Mouse (Mus musculus): Measurements from ENCODE around the gene Ttc17.
"Not testable (repeated sequence)": the region's sequence is repeated elsewhere in the genome, so short reads cannot be mapped to it uniquely, and the experiment has no call there.

Ttc17 gene

DNA sequence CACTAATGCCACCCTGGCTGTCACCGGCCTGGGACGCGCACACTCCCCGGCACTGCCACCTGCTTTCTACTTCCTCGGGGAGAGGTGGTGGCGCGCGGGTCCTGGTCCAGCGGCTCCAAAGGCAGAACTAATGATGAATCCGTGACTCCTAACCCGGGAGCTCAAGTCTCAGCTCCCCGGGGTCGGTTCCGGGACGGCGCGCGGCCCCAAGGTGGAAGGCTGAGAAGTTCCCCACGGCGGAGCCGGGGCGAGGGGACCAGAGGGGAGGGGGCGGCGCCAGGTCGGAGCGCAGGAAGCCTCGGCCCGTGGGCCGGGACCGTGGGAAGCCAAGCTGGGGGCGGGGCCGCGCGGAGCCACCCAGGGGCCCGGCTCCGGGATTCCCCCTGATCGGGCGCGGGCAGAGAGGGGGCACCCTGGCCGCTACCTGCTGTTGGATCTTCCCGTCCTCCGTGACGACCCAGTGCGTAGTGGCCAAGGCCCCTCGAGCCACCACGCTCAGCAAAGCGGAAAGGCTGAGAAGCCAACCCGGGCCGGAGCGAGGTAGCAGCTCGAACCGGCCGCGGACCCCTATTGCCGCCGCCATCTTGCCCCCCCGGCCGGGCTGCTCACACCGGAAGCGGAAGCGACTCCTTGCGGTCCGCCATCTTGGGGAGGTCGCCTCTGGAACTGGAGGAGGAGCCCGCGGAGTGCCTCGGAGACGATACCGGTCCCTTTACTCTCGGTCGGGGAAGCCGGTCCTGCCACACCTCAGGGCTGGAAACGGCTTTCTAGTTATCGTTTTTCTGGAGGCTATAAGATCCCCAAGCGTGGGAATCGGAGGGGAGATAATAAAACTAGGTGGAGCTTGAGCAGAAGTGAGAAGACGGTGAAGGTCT lies at the start of gene Ttc17:
Gene Ttc17 (minus strand): TSS at position 607 of the 875 bp plus-strand sequence.
- ATAC-seq (ENCODE audit: low TSS enrichment) = peak; percentile 94

DNA sequence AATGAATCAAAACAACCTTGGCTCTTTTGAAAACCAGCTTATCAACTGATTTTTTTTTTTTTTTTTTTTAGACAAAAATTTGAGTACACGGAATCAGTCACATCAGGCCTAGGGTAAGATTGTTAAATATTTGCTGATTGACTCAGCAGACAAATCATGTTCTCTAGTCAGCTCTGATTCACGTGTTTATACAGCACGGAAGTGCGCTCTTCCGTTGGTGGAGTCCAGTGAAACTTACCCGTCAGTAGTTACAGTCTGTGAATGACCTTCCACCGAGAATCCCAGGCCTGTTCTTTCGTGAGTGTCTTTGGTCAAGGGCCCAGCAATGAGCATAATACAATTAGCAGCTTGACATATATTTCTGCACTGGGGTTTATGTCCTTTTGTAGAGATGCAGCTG lies 43.2 kb upstream of the Ttc17 start:
- ATAC-seq (ENCODE audit: low TSS enrichment) = no peak

DNA sequence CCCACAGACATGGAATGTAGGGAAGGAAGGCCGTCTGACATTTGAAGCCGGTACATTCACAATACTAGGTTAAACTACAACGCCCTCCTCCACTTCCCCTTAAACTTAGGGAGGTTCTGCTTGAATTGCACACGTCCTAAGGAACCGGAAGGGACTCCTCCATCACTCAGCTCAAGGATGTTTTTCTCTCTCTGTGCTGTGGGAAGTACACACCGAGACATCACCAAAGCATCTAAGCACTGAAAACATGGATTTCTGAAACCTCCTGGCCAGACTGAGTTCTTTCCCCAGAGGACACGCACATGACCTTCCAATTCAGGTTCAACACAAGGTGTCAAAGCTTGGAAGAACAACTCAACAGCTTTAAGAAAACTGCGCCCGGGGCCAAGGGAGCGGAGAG lies 30.5 kb upstream of the Ttc17 start:
- no peak for ATAC-seq (ENCODE audit: low TSS enrichment)

DNA sequence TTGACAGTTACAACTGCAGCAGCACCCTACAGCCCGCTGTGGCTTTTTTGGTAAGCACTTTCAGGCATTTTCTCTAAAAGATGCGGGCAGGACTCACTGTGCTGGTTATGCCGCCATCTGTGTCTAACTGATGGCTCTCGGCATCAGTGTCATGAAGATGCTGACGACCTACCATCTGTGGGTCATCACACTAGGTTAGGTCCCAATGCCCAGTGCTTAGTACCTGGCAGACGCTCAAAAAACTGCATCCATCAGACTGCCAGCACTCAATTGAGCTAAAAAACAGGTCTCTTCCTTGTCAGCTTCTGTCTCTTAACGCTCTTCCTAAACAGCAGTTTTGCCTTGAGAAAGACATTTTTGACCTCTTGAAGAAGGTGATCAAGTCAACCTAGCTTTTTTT lies 29.0 kb upstream of the Ttc17 start:
- ATAC-seq (ENCODE audit: low TSS enrichment) = no peak

DNA sequence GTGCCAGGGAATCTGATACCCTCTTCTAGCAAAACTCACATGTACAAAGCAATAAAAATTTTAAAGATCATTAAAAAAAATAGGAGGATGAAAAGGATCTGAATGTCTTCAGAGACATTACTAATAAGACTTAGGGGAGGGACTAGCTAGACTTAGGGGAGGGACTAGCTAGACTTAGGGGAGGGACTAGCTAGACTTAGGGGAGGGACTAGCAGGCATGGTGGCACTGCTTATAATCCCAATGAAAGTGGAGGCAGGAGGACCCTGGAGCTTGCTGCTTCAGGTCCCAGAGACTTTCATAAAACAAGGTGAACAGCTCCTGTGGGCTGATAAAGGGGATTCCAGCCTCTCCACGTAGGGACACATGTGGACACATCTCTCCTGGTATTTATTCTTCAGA lies 28.3 kb upstream of the Ttc17 start:
- ATAC-seq (ENCODE audit: low TSS enrichment) = no peak

DNA sequence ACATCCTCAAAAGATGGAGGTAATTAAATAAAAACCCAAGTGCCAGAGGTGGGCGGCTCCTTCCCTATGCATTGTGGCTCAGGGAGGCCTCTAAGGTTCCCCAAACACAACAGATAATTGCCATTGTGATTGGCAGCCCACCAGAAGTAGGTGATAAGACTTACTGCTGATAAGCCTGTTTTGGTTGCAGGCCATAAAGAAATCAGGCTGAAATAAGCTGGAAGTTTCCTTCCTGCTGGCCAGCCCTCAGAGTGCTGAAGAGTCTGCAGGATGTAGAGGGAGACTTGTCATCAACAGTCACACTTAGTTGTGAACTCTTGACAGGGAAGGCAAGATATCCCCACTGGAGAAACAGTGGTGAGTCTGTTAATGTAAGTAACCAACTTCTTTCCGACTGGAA lies 25.7 kb upstream of the Ttc17 start:
- ATAC-seq (ENCODE audit: low TSS enrichment) = no peak

DNA sequence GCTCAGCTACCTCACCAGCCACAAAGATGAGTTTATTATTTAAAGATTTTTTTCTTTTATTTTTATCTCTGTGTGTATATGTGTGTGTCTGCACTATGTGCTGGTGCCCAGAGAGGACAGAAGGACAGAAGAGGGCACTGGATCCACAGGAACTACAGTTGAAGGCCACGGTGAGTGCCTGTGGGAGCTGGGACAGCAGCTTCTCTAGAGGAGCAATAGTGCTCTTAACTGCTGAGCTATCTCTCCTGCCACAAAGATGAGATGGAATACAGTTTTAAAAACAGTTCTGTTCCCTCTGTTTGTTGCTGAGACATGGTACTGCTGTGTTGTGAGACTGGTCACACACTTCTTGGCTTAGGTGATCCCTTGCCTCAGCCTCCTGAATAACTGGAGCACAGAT lies 22.0 kb upstream of the Ttc17 start:
- ATAC-seq (ENCODE audit: low TSS enrichment) = no peak

DNA sequence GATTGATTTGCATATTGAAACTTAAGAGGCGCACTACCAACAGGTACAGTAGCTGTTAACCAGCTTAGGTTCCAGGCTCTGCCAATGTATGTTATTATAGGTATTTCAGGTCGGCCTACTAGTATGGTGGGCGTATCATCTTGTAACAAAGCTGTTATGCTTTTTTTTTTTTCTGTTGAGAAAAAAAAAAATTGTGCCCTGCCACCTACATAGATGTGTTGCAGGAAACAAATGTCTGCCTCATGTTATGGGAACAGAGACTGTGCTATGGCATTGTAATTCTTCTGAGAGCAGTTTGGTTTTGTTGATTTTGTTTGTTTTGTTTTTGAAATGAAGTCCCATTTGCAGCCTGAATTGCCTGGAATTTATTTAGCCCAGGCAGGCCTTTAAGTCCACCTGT lies 952 bp upstream of the Ttc17 start:
- no peak for ATAC-seq (ENCODE audit: low TSS enrichment)

DNA sequence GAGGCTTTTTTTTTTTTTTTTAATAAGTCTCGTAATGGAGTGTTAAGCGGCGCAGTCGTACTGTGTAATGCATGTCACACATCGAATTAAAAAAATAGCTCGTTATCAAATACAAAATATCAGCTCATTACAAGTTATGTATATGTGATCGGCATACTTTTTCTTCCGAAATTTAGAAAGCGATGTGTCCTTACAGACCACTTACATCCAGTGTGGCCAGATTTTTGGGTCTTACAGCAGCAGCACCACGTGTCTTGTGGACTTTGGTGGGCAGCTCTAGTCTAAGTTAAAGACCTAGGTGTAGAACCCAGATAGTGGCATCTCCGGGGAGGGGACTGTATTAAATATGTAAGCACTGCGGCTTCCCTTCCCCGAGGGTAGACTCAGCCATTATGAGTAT lies 532 bp upstream of the Ttc17 start:
- no peak for ATAC-seq (ENCODE audit: low TSS enrichment)

DNA sequence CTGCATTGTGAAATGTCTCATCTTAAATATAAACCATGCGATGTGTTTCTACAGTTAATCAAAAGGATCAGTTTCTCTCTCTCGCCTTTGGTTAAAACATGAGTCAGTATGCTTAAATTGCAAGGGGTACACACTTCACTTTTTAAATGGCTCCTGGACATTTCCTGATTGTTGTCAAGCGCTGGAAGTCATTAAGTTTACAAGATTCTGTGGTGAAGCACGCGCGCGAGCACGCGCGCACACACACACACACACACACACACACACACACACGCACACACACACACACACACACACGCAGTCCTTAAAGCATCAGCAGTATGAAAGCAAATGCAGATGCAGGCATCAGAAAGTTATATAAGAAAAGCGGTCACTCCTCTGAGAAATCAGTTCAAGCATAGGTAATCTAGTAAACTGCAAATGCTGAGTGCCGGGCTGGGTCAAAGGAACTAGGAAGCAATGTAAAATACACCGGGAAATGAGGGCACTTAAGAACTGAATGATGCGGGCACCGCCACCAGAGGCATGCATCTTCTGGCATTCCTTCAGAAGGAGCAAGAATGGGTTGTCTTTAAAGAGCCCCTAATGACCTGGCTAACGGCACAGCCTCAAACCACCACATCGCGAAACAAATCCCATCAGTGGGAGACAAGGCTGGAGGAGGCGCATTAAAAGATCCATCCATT lies 949 bp downstream of the Ttc17 start:
- ATAC-seq (ENCODE audit: low TSS enrichment) = peak; percentile 51

DNA sequence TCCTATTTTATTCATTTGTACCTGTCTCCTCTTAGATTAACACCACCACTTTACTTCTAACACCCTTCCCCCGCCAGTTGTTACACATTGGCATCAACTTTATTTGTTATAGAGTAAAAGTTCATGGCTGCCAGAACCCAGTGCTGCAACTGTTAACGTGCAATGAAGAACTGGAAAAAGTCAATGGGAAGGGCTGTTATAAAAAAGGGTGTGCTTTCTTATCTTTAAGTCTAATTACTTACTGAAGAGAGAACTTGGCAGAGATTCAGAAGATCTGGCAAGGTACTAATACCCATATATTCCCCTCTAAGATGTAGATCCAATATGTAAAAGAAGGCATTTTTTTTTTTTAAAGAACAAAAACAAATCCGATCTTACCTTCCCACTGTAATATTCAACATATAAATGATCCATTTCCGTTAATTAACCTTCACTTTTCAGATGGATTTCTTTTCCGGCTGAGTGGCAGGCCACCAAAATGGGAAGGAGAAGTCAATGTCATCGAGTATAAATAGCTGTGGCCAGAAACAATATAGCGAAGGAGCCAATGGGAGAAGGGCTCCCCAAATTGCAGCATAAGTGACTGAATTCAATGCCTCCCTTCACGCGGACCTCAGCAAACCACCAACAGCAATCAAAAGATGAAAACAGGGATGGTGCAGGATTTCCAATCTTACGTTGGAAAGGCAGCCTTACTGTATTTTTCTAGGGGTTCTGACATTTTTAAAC lies 1.8 kb downstream of the Ttc17 start:
- no peak for ATAC-seq (ENCODE audit: low TSS enrichment)

DNA sequence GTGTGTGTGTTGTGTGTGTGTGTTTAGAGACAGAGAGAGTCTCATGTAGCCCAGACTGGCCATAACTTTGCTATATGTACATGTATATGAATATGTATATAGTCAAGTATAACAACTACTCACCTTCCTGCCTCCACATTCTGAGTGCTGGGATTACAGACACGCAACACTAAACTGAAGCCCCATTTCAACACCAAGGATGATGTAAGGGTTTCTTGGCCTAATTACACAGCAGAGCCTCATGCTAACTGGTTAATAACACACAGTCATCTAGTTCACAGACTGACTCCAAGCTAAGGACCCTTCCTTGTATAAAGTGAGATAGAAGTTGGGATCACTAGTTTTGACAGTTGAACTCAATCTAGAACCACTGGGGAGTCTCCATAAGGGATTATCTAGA lies 3.9 kb downstream of the Ttc17 start:
- ATAC-seq (ENCODE audit: low TSS enrichment) = no peak

DNA sequence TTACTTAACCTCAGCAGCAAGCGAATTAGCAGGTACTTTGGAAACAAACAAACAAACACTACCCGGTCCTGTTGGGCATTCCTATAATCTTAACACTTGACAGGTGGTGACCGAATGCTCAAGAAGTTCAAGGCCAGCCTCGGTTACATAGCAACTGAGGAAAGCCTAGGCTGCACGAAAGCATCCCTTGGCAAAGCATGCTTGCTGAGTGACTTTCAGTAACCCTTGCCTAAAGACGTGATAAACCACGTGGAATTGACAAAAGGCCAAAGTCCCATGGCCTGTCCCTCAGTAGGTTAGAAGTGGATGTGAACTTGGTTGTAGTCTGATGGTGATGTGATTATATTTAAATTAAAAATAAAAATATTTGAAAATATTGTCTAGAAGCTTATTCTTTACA lies 4.4 kb downstream of the Ttc17 start:
- no peak for ATAC-seq (ENCODE audit: low TSS enrichment)

DNA sequence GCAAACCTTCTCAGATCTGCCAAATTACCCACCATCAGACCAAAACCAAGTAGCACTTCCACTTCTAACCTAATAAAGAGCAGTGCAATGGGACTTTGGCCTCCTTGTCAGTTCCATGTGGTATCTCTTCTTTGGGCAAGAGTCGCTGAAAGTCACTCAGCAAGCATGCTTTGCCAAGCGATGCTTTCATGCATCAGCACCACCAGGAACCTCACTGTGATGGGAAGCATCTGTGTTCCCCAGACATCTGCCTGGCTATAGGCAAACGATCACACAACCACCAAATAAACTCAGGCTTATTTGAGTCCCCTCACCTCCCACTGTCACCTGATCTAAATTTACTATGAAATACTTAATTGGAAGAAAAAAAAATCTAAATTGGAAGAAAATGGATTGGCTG lies 5.5 kb downstream of the Ttc17 start:
- no peak for ATAC-seq (ENCODE audit: low TSS enrichment)

DNA sequence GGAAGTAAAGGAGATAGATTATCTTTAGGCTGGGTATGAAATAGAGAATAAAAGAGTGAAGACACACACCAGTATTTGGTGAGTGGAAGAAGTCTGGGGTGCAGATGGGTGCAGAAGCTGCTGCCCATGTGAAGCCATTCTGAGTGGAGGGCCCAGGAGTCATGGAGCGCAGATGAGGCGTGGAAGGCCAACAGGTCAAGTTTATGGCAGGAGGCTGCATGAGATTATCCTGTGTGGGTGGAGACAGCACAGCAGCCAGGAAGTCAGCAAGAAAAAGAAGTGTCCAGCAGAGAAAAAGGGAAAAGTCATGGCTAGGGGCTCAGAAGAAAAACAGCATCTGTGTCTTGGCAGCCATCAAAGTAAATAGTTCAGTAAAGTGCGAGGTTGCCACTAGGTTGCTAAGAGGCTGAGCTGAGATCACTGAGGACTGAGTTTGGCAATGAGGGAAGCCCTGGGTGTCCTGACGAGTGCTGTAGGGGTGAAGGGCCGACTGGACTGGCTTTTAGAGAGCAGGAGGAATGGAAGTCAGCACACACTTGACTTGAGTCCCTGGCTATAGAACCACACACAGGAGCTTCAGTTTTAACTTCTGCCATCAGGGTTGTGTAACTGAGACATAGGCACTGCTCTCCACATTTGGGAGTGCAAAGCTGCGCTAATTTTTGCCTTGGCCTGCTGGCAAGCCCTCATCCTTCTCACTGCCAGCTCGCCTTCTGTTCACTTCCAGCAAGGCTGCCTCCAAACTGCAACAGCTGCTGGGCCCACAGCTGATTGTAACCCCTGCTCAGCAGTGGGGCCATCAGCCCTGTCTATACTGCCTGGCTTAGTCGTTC lies 8.1 kb downstream of the Ttc17 start:
- ATAC-seq (ENCODE audit: low TSS enrichment) = peak; percentile 92

DNA sequence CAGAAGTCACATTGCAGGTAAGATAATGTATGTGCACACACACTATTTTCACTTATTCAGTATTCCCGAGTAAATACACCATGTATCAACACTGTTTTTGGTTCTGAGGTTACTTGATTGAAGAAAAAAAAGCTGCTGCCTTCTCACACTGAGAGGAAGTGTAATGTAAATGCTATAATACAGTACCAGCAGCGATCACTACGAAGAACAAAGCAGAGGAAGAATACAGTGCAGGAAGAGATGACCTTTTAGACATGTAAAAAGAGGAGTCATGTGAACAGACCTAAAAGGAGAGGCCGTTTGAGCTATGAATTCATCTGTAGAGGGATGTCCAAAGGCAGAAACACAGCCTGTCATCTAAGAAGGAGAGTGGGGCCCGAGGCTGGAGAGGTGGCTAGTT lies 9.0 kb downstream of the Ttc17 start:
- ATAC-seq (ENCODE audit: low TSS enrichment) = no peak

DNA sequence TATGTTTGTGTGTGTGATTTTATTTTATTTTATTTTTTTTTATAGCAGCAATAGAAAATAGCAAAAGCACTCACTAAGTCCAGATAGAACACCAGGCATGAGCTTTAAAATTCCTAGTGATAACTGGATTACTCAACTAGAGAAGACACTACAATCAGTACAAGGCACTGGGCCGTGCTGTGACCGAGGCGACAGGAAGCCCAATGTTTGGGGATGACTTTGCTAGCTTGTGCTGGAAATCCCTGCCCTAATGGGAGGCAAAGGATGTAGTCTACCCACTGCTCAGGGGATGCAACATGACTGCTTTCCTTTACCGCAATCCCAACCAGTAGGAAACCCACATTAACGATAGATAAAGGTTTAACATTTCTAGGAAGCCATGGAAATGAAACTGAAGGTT lies 10.2 kb downstream of the Ttc17 start:
- no peak for ATAC-seq (ENCODE audit: low TSS enrichment)

DNA sequence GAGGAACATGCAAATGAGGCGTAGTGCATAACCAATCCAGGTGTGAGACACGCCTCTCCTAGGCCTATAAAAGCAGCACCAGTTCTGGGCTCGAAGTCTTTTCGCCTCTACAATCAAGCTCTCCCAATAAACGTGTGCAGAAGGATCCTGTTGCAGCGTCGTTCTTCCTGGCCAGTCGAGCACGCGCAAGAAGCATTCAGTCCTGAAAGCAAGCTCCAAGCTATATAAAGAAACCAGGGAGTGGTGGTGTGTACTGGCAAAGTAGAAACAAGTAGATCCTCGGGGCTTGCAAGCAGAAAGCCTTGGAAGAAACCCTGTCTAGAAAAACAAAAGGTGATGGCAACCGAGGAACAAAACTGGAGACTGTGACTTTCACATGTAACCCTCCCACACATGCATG lies 15.4 kb downstream of the Ttc17 start:
- 0 out of 2 replicates have a peak, but pooled peaks have one; percentile 15 for ATAC-seq (ENCODE audit: low TSS enrichment)

DNA sequence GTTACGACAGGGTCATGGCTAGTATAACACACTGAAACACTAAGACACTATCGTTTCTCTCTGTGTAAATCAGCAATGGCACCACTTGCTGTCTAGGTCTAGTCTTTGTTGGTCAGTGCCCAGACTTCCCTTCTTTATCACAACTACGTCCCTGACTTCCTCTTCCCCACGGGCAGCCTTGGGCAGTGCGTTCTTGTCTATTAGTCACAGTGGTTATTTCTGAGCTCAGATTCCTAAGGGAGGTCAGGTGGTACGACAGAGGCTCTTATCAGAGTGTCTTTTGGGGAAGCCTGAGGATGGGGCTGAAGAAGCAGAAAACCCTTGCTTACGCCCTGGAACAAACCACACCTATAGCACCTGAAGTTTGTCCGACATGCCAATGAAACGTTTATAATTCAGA lies 17.5 kb downstream of the Ttc17 start:
- no peak for ATAC-seq (ENCODE audit: low TSS enrichment)

DNA sequence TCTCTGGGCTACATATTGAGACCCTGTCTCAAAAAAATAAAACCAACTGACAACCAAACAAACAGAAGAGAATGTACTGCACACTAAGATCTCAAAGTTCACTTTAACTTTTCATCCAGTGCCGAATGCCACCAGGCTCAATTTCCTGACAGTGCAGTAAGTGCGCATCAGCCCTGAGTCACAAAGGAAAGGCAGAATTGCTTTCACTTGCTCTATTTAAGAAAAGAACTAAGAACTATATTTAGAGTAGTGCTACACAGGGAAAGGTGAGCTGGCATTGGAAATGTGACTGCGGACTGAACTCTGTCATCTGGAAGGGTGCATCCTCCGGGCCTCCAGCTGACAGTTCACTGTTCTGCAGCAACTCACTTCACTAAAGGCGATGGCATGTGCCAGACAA lies 18.6 kb downstream of the Ttc17 start:
- peak; percentile 31 for ATAC-seq (ENCODE audit: low TSS enrichment)

DNA sequence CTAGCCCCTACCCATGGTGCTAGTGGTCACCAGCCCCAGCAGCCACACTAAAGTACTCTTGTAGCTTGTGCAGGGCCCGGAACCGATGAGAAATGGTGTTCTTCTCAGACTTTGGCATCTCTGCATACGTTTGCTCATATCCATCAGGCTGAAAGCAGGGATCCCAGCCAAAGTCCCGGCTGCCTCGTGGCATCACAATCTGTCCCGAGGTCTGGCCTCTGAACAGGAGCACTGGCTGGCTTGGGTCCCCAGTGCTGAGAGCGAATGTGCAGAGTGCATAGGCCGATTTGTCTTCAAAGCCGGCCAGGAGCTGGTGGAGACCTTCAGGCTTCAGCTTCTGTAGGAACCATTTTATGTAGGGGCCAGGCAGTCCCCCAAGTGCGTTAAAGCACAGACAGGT lies 22.0 kb downstream of the Ttc17 start:
- ATAC-seq (ENCODE audit: low TSS enrichment) = not testable (repeated sequence)
